Mouse (Mus musculus) liver, embryonic 14.5 days (tissue): Measurements from ENCODE around the gene Ralgapa2. TPM values are rescaled to one million over a fixed set of nuclear protein-coding genes. Genes with fewer than 3 reads are reported as not detected.

Experiments used
- ATAC-seq: fragments of 200-750 bp; cut with Nextera tagmentation; 2 replicates; pipeline ENCODE4 v1.8.0; 2017; ENCODE audit warnings: moderate number of reproducible peaks, mild to moderate bottlenecking, moderate library complexity; ENCODE audit not compliant: insufficient read depth
- DNase-seq, 3 experiments: peaks; one replicate each; pipeline ENCODE4 v3.0.0-alpha.2; 2012 to 2013; ENCODE audit warnings: low read depth in 3 of 3, low spot score in 3 of 3
- H3K27ac ChIP-seq: fragments of 300-500 bp; sonication (generic); 2 replicates; pipeline ENCODE4 v1.5.1; 2014; ENCODE audit warnings: moderate library complexity, mild to moderate bottlenecking, control low read depth, inconsistent platforms
- H3K27me3 ChIP-seq: fragments of 300-500 bp; sonication (generic); 2 replicates; pipeline ENCODE4 v1.6.1; 2014; ENCODE audit warnings: mild to moderate bottlenecking, low read length, moderate library complexity; ENCODE audit not compliant: control insufficient read depth, insufficient read depth
- H3K36me3 ChIP-seq: fragments of 300-500 bp; sonication (generic); replicated peaks from 2 replicates; pipeline ENCODE4 v1.6.1; 2014; ENCODE audit warnings: low read depth; ENCODE audit not compliant: control insufficient read depth, insufficient read depth
- H3K4me1 ChIP-seq, 2 experiments: fragments of 200-500 bp in 1 of 2; fragments of 300-500 bp in 1 of 2; sonication (generic) in 1 of 2; replicated peaks; 2 replicates each; pipeline ENCODE4 v1.6.1; 2012 to 2014; ENCODE audit warnings: antibody characterized with exemption in 1 of 2, inconsistent platforms in 1 of 2, low read length in 1 of 2; ENCODE audit not compliant: control insufficient read depth in 2 of 2, insufficient read depth in 2 of 2
- H3K4me2 ChIP-seq: fragments of 300-500 bp; sonication (generic); 2 replicates; pipeline ENCODE4 v1.6.1; 2014; ENCODE audit warnings: low read depth, mild to moderate bottlenecking, control low read depth, moderate library complexity
- H3K4me3 ChIP-seq, 2 experiments: fragments of 200-500 bp in 1 of 2; fragments of 300-500 bp in 1 of 2; sonication (generic) in 1 of 2; 2 replicates each; pipeline ENCODE4 v1.5.1; 2012 to 2014; ENCODE audit warnings: low read depth in 2 of 2, low read length in 2 of 2, mild to moderate bottlenecking in 2 of 2, control low read depth in 1 of 2, inconsistent platforms in 1 of 2, moderate library complexity in 1 of 2; ENCODE audit not compliant: insufficient read depth in 1 of 2
- H3K9ac ChIP-seq: fragments of 300-500 bp; sonication (generic); replicated peaks from 2 replicates; pipeline ENCODE4 v1.6.1; 2014; ENCODE audit warnings: mild to moderate bottlenecking, control low read depth, moderate library complexity
- H3K9me3 ChIP-seq: fragments of 300-500 bp; sonication (generic); 2 replicates; pipeline ENCODE4 v1.6.1; 2016; ENCODE audit warnings: low read length, mixed read lengths; ENCODE audit not compliant: control insufficient read depth
- CTCF ChIP-seq: IDR thresholded peaks from 2 replicates; pipeline ENCODE4 v1.5.1; 2016; ENCODE audit warnings: antibody characterized with exemption, low read depth, control low read depth
- EP300 ChIP-seq: IDR thresholded peaks from 2 replicates; pipeline ENCODE4 v1.6.1; 2016; ENCODE audit warnings: antibody characterized with exemption, low read depth
- WGBS: fragments of 180-500 bp; shearing (Covaris S2); extraction: QIAGEN DNeasy Blood & Tissue Kit; methylation state at CpG from one replicate; pipeline ENCODE4 v1.1.7; 2014; ENCODE audit not compliant: insufficient replicate concordance; 5-methylcytosine and 5-hydroxymethylcytosine counted together
- polyA plus RNA-seq, 2 experiments: library from polyadenylated mRNA; depleted of rRNA in 1 of 2; stranded (reverse) in 1 of 2; unstranded in 1 of 2; fragments of >200 nt; fragmentation: Nextera tagmentation in 1 of 2; extraction: Ambion mirVana in 1 of 2; gene quantifications; 2 replicates each; pipeline versions ENCODE4 v1.2.1 to v1.2.3; 2012 to 2014

Ralgapa2 gene
- polyA plus RNA-seq, 2 experiments: 2.1 to 3.6 TPM

- no peak overlapping the region for H3K9ac ChIP-seq
- no peaks in the 10 kb centered on the region for H3K4me1 ChIP-seq
- H3K27me3 ChIP-seq: no peaks in the 10 kb centered on the region
- no peak overlapping the region for H3K4me2 ChIP-seq
- no peaks in the 10 kb centered on the region for H3K36me3 ChIP-seq
- H3K27ac ChIP-seq: no peak overlapping the region
- TF ChIP-seq CTCF (no peak), EP300 (no peak)
- H3K9me3 ChIP-seq: no peaks in the 10 kb centered on the region
- WGBS: 68% methylated on average over 4 of the region's 4 CpGs
- H3K4me3 ChIP-seq: no peak overlapping the region
- no peak for ATAC-seq
- no peak for DNase-seq
Observed at GRCm38 (mm10) chr2:146239196-146239747, 272.9 kb downstream of the Ralgapa2 start.

DNA sequence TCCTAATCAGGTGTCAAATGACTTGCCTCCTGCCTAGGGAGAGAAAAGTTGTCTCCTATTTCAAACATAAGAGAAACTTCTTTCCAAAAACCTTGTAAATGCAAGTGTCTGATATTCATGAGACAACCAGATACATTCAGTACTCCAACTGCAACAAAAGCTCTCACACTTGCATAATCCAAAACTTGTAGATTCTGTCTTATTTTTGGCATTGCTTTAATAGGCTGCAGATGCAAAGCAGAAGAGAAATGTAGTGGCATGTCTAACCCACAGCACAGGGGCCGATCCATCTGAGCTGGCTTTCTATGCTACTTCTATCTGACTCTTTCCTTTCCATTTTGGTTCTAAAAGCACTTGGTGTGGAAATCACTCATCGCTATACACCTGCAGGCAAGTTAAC is 280.7 kb downstream of the Ralgapa2 start:
- Histone ChIP-seq H3K9ac (no peak overlapping the region), H3K4me3 (no peak overlapping the region), H3K27ac (no peak overlapping the region), H3K27me3 (peaks cover 16% of the 10 kb centered on the region), H3K4me2 (no peak overlapping the region), H3K9me3 (no peaks in the 10 kb centered on the region), H3K36me3 (no peaks in the 10 kb centered on the region), H3K4me1 (no peaks in the 10 kb centered on the region)
- DNase-seq (no peak), ATAC-seq (no peak)
- TF ChIP-seq EP300: no peak
- no peak for TF ChIP-seq CTCF
- WGBS: 79% methylated on average over 2 of the region's 2 CpGs

GRCm38 (mm10) chr2:146228435-146228834 is 283.7 kb downstream of the Ralgapa2 start:
- WGBS: 48% methylated on average over 2 of the region's 2 CpGs
- no peak overlapping the region for H3K9ac ChIP-seq
- DNase-seq: no peak
- no peak overlapping the region for H3K4me2 ChIP-seq
- H3K9me3 ChIP-seq: no peaks in the 10 kb centered on the region
- no peak overlapping the region for H3K4me3 ChIP-seq
- H3K27ac ChIP-seq: no peak overlapping the region
- ATAC-seq: no peak
- TF ChIP-seq CTCF (no peak), EP300 (no peak)
- no peaks in the 10 kb centered on the region for H3K36me3 ChIP-seq
- H3K27me3 ChIP-seq: peaks cover 46% of the 10 kb centered on the region
- no peaks in the 10 kb centered on the region for H3K4me1 ChIP-seq

DNA sequence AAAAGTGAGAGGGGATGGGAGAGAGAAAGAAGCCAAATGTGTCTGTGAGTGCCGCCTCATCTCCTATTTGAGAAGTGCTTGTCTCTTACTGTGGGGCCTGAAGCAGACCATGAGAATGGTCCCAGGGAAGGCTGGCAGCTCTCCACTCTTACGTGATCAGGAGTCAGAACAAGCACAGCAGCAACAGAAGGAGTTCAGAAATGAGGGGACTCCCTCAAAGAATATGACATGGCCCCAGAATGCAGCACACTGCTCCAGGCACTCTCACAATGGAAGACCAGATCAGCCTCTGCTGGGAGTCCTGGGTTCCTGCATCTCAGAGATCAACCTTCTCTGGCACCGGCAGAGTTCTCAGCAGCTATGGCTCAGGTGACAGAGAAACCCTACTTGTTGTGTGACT is 284.5 kb downstream of the Ralgapa2 start:
- no peak overlapping the region for H3K27ac ChIP-seq
- 50% methylated on average over 3 of the region's 3 CpGs for WGBS
- DNase-seq (no peak), ATAC-seq (no peak)
- H3K4me1 ChIP-seq: no peaks in the 10 kb centered on the region
- H3K9ac ChIP-seq: no peak overlapping the region
- no peak overlapping the region for H3K4me3 ChIP-seq
- no peaks in the 10 kb centered on the region for H3K36me3 ChIP-seq
- no peak for TF ChIP-seq EP300
- TF ChIP-seq CTCF: no peak
- H3K9me3 ChIP-seq: no peaks in the 10 kb centered on the region
- no peak overlapping the region for H3K4me2 ChIP-seq
- H3K27me3 ChIP-seq: peaks cover 54% of the 10 kb centered on the region

- H3K27ac ChIP-seq: no peak overlapping the region
- no peaks in the 10 kb centered on the region for H3K36me3 ChIP-seq
- H3K4me1 ChIP-seq: no peaks in the 10 kb centered on the region
- DNase-seq (no peak), ATAC-seq (no peak)
- no peaks in the 10 kb centered on the region for H3K9me3 ChIP-seq
- H3K27me3 ChIP-seq: peaks cover 66% of the 10 kb centered on the region
- H3K4me3 ChIP-seq: no peak overlapping the region
- TF ChIP-seq CTCF (no peak), EP300 (no peak)
- WGBS: 6% methylated on average over 9 of the region's 9 CpGs
- no peak overlapping the region for H3K9ac ChIP-seq
- H3K4me2 ChIP-seq: no peak overlapping the region
Observed at GRCm38 (mm10) chr2:146226484-146226883, 285.7 kb downstream of the Ralgapa2 start.
